Mouse (Mus musculus) neutrophil, adult 83 days (primary cell): ENCODE results near the gene Rps13. TPM values are rescaled to one million over a fixed set of nuclear protein-coding genes. Genes with fewer than 3 reads are reported as not detected.

Experiments
- total RNA-seq, 2 experiments: library from RNA; stranded (reverse); gene quantifications; one replicate each; pipeline ENCODE4 v1.2.4; 2023

Gene Rps13
- total RNA-seq, result 100 to 1,000 TPM; 429 to 436 TPM

GRCm38 (mm10) chr7:116333713-116334668 lies at the start of gene Rps13:
Gene Rps13 (minus strand): TSS chr7:116334195.

GRCm38 (mm10) chr7:116307871-116308631 lies 25.9 kb downstream of the Rps13 start, which contains the start of gene Plekha7:
Gene Plekha7 (minus strand): TSS chr7:116308376.

Other genes starting within 250 kb of the Rps13 start
- 1 to 10 TPM; 2.1 to 2.5 TPM for gene Gm4353, start 249.6 kb downstream of the Rps13 start, total RNA-seq
- under 1 TPM in 1 of 2 experiments, not detected in 1; 0.15 TPM for gene Plekha7, start 25.8 kb downstream of the Rps13 start, total RNA-seq
- 10 to 100 TPM; 35.7 to 45.4 TPM for gene Pik3c2a, start 109.3 kb upstream of the Rps13 start, total RNA-seq
- gene Nucb2, start 170.2 kb upstream of the Rps13 start, total RNA-seq, result 10 to 100 TPM; 33.1 to 33.9 TPM